Mouse (Mus musculus) MEL (cell line): Measurements from ENCODE around the gene Slc25a33.
A peak's percentile ranks its signal among the peaks of the same experiment; 100 is the strongest.

Experiments
- CTCF ChIP-seq, 3 experiments: IDR thresholded peaks in 2 of 3; conservative IDR thresholded peaks in 1 of 3; 2 replicates each; pipeline ENCODE4 v1.5.1; 2011 to 2012; ENCODE audit warnings: low read length in 3 of 3, low read depth in 2 of 3, mild to moderate bottlenecking in 2 of 3, improper control_type of control experiment in 1 of 3, inconsistent platforms in 1 of 3, mixed read lengths in 1 of 3, moderate library complexity in 1 of 3; ENCODE audit not compliant: control insufficient read depth in 1 of 3, insufficient read depth in 1 of 3, poor library complexity in 1 of 3, severe bottlenecking in 1 of 3
- EP300 ChIP-seq, 2 experiments: IDR thresholded peaks; 2 replicates each; pipeline ENCODE4 v1.6.1; 2011; ENCODE audit warnings: improper control_type of control experiment in 2 of 2, low read length in 2 of 2, low read depth in 1 of 2, mild to moderate bottlenecking in 1 of 2
- GATA1 ChIP-seq: IDR thresholded peaks from 2 replicates; pipeline ENCODE4 v1.6.1; 2011; ENCODE audit warnings: low read depth, low read length, improper control_type of control experiment
- HCFC1 ChIP-seq: IDR thresholded peaks from 2 replicates; pipeline ENCODE4 v1.6.1; 2012; ENCODE audit warnings: low read depth, mild to moderate bottlenecking, inconsistent platforms, low read length, improper control_type of control experiment, moderate library complexity
- POLR2A ChIP-seq, 2 experiments: IDR thresholded peaks; 2 replicates each; pipeline ENCODE4 v1.6.1; 2011 to 2012; ENCODE audit warnings: low read length in 2 of 2, mild to moderate bottlenecking in 2 of 2, control low read depth in 1 of 2, improper control_type of control experiment in 1 of 2, low read depth in 1 of 2, moderate library complexity in 1 of 2; ENCODE audit not compliant: control insufficient read depth in 1 of 2, insufficient read depth in 1 of 2, poor library complexity in 1 of 2
- RAD21 ChIP-seq: IDR thresholded peaks from 2 replicates; pipeline ENCODE4 v1.6.1; 2011; ENCODE audit warnings: mild to moderate bottlenecking, low read depth, low read length, improper control_type of control experiment
- TCF12 ChIP-seq: IDR thresholded peaks from 2 replicates; pipeline ENCODE4 v1.6.1; 2014; ENCODE audit warnings: low read depth, mild to moderate bottlenecking, inconsistent platforms, low read length, improper control_type of control experiment, moderate library complexity

DNA sequence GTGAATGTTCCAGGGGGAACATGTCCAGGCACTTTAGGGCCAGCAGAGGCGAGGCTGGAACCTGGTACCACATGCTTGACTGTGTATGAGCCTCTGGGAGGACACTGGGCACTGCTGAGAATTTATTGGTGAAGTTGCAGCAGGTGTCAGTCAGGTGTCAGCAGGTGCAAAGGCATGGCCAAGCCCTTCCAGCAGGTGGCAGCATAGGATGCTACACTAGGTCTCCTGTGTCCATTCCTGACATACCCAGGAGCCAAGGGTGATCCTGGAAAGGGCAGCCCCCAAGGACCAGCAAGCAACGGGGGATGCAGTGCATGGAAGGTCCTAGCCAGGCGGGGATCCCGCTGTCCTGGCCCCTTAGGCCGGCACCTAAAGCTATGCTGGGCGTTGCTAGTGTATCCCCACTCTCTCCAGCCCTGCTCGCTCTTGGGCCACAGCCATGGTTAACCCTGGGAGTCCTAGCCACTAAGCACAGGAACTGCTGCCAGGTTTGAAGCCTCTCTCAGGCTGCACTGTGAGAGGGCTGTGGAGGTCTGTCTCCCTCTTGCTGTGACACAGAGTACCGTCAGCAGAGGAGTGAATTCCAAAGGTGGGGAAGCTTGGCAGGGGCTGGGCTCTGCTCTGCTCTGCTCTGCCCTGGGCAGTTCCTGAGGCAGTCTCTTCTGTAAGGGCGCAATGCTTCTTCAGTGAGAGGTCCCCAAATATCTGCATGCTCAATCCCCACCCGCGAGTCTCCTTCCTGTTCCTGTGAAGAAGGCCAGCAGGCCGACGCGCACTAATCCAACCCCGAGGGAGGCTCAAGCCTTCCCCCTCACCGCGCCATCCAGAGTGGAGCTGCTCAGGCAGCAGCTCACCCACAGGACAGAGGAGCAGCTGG lies 50.0 kb downstream of the Slc25a33 start:
- TF ChIP-seq EP300 (IDR thresholded peaks at IDR 0.05; ENCODE audit: low read depth in 1 of 2, low read length in 2 of 2) (no peak), CTCF (IDR thresholded peaks at IDR 0.05 in 2 of 3, conservative IDR thresholded peaks at IDR 0.05 in 1 of 3; ENCODE audit: control insufficient read depth in 1 of 3, insufficient read depth in 1 of 3, low read depth in 2 of 3, low read length in 3 of 3, poor library complexity in 1 of 3, severe bottlenecking in 1 of 3) (peak; percentile 63 to 76 (median 74)), HCFC1 (no peak), POLR2A (IDR thresholded peaks at IDR 0.05; ENCODE audit: control insufficient read depth in 1 of 2, insufficient read depth in 1 of 2, low read depth in 1 of 2, low read length in 2 of 2, poor library complexity in 1 of 2) (no peak; a peak in 1 of 4 replicates), GATA1 (no peak), TCF12 (no peak), RAD21 (peak; percentile 18; the same call in 1 of the 2 replicates)
